Mouse (Mus musculus) spleen, adult 18-20 months (tissue): ENCODE data around the gene Ttll2.
"Not testable (repeated sequence)": the region's sequence is repeated elsewhere in the genome, so short reads cannot be mapped to it uniquely, and the experiment has no call there.

ENCODE experiments used
- DNase-seq, 2 experiments: peaks; one replicate each; pipeline ENCODE4 v3.0.0; 2022; ENCODE audit warnings: mixed read lengths in 2 of 2

Gene Ttll2

GRCm38 (mm10) chr17:7352596-7352995, at the start of gene Ttll2:
TSS of gene Ttll2 (minus strand) at chr17:7352696.
- not testable (repeated sequence) for DNase-seq

DNA sequence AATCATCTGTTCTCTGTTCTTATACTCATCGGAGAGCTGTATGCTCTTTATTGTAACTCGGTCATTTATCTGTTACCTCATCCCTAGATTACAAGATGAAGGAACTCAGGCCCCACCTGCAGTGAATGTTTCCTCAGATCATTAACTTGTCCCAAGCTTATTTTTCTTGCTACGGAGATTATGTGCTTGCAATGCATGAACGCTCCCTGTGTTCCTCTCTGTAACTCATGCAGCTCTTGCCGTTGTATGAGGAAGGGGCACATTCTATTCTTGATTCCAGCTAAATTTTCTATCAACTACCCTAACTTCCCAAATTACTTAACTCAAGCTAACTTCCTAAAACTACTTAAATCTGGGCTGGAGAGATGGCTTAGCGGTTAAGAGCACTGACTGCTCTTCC, 47.3 kb upstream of the Ttll2 start:
- DNase-seq, result not testable (repeated sequence)

DNA sequence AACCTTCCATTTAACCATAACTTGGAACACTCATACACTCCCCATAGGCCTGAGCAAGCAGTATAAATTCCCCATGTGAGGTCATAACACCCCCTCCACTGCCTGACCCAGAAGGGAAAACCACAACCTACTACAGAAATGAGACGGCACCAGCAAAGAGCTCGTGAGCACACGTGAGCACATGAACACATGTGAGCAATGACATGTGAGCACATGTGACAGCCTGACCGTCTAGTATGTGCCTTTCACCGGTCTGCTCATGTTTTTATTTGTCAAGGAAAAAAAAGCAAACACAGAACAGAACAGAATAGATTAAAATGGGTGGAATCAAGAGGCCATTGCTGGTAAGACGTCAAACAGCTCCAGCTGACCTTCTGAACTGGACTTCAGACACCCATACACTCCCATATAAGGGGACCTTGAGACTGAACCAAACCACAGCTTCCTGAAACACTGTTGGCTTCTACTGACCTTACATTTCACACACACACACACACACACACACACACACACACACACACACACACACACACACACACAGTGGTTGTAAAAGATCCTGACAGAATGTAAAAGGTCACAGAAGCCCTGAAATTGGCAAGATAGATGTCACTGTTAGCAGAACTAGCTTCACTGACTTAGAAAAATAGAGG, 45.8 kb upstream of the Ttll2 start:
- DNase-seq, result not testable (repeated sequence)

DNA sequence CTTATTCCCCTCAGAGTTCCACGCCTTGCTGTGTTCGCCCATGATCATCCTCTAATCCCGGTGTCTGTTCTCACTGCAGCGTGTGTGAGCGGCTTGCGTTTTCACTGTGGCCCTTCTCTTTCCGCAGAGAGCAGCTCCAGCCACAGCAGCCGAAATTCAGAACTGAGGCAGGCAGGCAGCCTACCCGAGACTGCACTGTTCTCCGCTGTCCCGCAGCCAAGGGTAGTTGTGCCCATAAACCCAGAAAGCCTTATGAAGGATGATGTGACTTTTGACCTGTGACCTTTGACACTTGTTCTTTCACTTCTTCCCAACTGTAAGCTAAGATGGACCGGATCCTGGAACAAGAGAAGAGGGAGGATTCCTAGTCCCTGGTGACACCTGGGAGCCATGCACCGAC, 44.6 kb upstream of the Ttll2 start:
- not testable (repeated sequence) for DNase-seq

DNA sequence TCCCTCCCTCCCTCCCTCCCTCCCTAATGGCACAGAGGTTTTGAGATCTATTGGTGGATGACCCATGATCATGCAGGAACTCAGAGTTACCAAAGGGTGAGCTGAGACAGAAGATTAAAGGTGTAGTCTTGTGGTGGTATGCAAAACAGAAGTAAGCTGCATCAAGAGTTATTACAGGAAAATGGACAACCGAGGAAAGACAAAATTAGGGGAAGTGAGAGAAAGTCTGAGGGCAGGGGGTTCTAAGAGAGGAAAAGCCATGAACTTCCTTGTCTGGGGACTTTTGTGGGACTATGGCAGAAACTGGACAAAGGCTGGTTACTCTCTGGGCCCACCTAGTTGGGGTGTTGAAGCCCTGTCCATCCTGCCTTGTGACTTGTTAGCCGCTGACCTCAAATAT, 43.8 kb upstream of the Ttll2 start:
- not testable (repeated sequence) for DNase-seq

DNA sequence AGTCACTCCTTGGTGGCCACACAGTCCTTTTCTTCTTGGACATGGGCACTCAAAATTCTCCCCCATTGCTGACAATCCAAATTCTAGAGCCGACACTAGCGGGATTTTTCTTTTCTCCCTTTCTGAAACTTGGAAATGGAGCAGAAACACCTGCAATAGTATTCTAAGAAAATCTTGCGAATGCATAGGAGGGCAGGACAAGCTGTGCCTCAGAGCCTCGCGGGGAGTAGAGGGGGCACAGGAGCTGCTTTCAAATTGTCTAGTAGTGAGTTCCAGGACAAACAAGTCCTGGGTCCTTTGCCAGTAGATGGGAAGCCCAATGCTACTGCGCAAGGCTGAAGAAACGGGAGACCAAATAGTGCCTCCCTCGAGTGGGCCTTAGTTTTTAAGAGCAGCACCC, 43.2 kb upstream of the Ttll2 start:
- not testable (repeated sequence) for DNase-seq

DNA sequence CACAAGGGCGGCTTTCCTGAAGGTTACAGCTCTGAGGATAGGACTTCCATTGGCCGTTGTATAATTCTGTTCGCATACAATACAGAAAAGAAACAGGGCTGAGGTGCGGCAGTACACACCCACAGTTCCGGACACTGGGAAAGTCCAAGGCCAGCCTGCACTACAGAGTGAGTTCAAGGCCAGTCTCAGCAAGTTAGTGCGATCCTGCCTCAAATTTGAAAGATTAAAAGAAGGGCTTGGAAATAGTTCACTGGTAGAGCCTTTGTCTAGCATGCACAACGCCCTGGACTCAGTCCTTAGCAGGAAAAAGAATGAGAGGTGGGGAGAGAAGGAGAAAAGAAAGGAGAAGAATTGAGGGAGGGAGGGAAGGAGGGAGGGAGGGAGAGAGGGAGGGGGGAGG, 42.6 kb upstream of the Ttll2 start:
- DNase-seq, result not testable (repeated sequence)

GRCm38 (mm10) chr17:7389898-7390297, 37.4 kb upstream of the Ttll2 start:
- not testable (repeated sequence) for DNase-seq

GRCm38 (mm10) chr17:7388958-7389356, 36.5 kb upstream of the Ttll2 start:
- not testable (repeated sequence) for DNase-seq

DNA sequence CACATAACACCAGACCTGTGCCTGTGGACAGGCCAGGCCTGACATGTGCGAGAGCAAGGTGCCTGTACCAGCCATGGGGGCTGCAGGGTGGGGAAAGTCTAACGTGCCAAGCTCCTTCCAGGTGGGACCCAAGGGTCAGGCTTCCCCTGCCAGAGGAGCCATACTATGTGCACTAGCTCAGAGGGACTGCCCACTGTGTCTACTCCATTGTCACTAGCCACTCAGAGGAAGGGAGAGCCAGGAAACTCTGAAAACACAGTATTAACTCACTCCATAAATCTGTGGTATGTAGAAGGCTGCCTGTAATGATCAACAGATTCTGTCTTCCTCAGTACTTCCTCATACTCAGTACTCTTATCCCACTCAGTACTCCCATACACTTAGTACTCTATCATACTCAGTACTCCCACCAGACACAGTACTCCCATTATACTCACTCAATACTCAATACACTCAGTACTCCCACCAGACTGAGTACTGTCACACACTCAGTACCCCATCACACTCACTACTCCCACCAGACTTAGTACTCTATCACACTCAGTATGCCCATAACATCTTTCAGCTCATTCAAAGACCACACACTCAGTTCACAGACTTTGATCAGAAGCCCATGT, 36.0 kb upstream of the Ttll2 start:
- DNase-seq, result not testable (repeated sequence)

- DNase-seq, result not testable (repeated sequence)
These were observed 33.5 kb upstream of the Ttll2 start for GRCm38 (mm10) chr17:7386016-7386415.

GRCm38 (mm10) chr17:7385364-7385763, 32.9 kb upstream of the Ttll2 start, which contains the start of gene Unc93a2:
TSS of gene Unc93a2 (minus strand) at chr17:7385464.
- not testable (repeated sequence) for DNase-seq

DNA sequence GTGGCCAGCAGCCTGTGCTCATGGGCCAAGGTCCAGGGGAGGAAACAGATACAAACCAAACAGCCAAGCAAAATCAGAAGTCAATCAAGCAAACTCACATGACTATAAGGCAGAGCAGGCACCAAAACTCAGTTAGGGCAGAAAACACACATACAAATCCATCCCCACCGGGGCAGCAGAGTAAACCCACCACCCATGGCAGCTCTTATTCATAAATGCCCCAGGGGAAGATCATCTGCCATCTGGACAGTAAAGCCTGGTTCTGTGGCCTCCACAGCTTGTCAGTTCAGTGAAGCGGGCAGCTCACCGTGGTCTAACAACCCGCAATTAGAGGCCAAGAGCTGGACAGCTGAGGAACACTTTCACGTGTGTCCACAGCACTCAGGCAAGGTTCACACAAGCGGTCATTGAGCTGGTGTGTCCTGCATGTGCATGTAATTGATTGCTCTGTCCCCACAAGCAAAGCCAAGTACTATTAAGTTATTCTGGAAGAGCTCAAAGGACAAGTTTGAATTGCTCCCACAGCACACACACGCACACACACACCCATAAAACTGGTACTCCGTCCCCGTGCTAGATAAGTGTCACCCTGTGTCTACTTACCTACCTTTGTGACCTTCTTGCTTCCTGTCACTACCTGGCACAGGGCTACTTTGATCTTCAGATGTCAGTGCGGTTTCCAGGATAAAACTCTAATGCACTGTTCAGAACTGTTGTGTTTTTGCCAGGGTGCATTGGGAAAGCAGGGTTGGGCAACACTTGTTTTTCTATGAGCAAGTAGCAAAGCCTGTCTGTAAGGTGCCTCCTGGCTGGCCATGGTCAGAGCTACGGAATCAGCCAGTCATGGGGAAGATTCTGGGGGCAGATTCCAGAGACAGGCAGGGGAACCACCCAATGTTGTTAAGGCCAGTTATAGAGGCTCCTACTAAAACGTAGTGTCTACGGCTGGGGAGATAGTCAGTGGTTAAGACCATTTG, 31.0 kb upstream of the Ttll2 start:
- not testable (repeated sequence) for DNase-seq

GRCm38 (mm10) chr17:7382711-7383110, 30.2 kb upstream of the Ttll2 start:
- DNase-seq, result not testable (repeated sequence)

DNA sequence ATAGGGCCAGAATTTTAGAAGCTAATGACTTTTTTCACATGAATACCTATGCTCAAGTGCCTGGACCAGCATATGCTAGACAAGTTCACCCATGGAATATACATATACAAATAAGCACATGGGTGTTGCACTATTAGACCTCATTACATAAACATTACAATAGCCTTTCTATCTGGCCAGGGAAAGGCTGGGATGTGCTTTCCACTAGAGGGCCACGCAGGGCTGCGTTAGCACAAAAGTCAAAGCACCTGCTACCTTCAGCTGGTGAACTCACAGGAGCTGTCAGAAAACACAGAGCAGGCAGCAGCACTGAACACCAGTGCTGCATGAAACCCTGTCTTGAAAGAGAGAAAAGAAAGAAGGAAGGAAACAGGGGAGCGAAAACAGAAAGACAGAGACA, 25.4 kb upstream of the Ttll2 start:
- not testable (repeated sequence) for DNase-seq

DNA sequence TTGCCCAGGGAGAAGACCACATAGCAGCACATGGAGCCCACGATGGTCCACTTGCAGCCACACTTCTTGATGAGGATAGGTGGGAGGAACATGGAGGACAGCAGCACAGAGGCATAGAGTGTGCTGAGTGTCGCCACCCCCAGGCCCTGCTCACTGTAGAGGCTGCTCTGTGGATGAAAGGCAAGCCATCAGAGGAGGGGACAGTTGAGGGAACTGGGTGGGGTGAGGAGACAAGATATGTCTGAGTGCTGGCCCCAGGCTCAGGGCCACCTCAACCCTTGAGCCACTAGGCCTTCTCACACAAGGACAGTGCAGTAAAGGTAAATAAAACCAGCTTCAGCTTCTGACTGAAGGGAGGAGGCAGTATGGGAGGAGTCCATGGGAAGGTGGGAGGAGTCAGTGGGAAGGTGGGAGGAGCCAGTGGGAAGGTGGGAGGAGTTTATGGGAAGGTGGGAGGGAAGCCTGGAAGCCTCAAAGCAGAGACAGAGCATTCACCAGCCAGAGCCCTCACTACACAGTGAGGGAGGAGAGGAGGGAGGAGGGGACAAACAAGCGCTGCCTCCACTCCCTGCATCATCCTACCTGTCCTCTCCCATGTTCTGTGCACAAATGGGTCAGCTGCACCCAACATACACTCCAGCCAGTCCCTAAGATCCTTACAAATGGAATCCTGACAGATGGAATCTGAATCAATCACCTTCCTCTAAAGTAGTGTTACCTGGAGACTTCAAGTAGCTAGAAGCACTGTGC, 24.6 kb upstream of the Ttll2 start:
- not testable (repeated sequence) for DNase-seq

DNA sequence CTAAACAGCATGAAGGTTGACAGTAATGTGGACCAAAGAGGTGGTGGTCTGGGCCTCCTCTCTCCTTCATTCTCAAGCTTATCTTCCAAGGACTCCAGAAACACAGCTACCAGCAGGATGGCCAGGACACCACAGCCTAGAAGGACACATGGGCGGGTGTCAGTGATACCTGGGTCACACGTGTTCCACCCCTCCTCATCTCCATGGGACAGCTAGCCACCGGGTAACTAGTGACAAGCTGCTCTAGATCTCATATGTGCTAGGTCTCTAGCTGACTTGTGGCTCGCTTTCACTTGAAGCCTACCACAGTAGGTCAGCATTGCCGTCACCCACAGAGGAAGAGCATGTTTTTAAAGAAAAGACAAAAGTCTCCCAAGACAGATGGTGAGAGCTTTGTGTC, 19.4 kb upstream of the Ttll2 start, which contains the start of gene Gm49630:
Gene Gm49630 (minus strand): TSS at position 101 of the 400 bp plus-strand sequence.
- not testable (repeated sequence) for DNase-seq

- not testable (repeated sequence) for DNase-seq
These were observed 16.9 kb upstream of the Ttll2 start for GRCm38 (mm10) chr17:7369401-7369800.

GRCm38 (mm10) chr17:7366676-7367374, 14.3 kb upstream of the Ttll2 start:
- DNase-seq, result not testable (repeated sequence)

GRCm38 (mm10) chr17:7366265-7366664, 13.8 kb upstream of the Ttll2 start:
- DNase-seq, result not testable (repeated sequence)

GRCm38 (mm10) chr17:7365615-7366014, 13.1 kb upstream of the Ttll2 start:
- not testable (repeated sequence) for DNase-seq
